Mouse (Mus musculus) embryonic facial prominence, embryonic 13.5 days (tissue): Measurements from ENCODE around the gene Dnmt3c. TPM values are rescaled to one million over a fixed set of nuclear protein-coding genes. Genes with fewer than 3 reads are reported as not detected.
"Not testable (repeated sequence)": the region's sequence is repeated elsewhere in the genome, so short reads cannot be mapped to it uniquely, and the experiment has no call there.

Experiments
- ATAC-seq: fragments of 200-750 bp; cut with Nextera tagmentation; 2 replicates; pipeline ENCODE4 v1.8.0; 2017; ENCODE audit warnings: low read depth; ENCODE audit not compliant: insufficient number of reproducible peaks, insufficient read depth, low FRiP score, low TSS enrichment
- H3K27ac ChIP-seq: fragments of 300-500 bp; sonication (generic); 2 replicates; pipeline ENCODE4 v1.5.1; 2015; ENCODE audit warnings: moderate library complexity, mild to moderate bottlenecking, inconsistent platforms
- H3K27me3 ChIP-seq: fragments of 300-500 bp; sonication (generic); 2 replicates; pipeline ENCODE4 v1.6.1; 2015; ENCODE audit warnings: mild to moderate bottlenecking, inconsistent platforms
- H3K36me3 ChIP-seq: fragments of 300-500 bp; sonication (generic); 2 replicates; pipeline ENCODE4 v1.6.1; 2015; ENCODE audit warnings: mild to moderate bottlenecking, inconsistent platforms
- H3K4me1 ChIP-seq: fragments of 300-500 bp; sonication (generic); 2 replicates; pipeline ENCODE4 v1.6.1; 2015; ENCODE audit warnings: inconsistent platforms
- H3K4me2 ChIP-seq: fragments of 300-500 bp; sonication (generic); 2 replicates; pipeline ENCODE4 v1.6.1; 2015; ENCODE audit warnings: moderate library complexity, mild to moderate bottlenecking, inconsistent platforms
- H3K4me3 ChIP-seq: fragments of 300-500 bp; sonication (generic); 2 replicates; pipeline ENCODE4 v1.5.1; 2015; ENCODE audit warnings: mild to moderate bottlenecking, inconsistent platforms
- H3K9ac ChIP-seq: fragments of 300-500 bp; sonication (generic); 2 replicates; pipeline ENCODE4 v1.6.1; 2015; ENCODE audit warnings: mild to moderate bottlenecking, inconsistent platforms
- H3K9me3 ChIP-seq: fragments of 300-500 bp; sonication (generic); 2 replicates; pipeline ENCODE4 v1.6.1; 2016; ENCODE audit warnings: inconsistent platforms
- WGBS: fragments of 180-500 bp; shearing (Covaris S2); methylation state at CpG from one replicate; pipeline ENCODE4 v1.1.7; 2015; ENCODE audit warnings: mixed read lengths; 5-methylcytosine and 5-hydroxymethylcytosine counted together
- polyA plus RNA-seq: library from polyadenylated mRNA; unstranded; fragments of >200 nt; fragmentation: Nextera tagmentation; extraction: Ambion mirVana; gene quantifications from 2 replicates; pipeline ENCODE4 v1.2.1, GENCODE M21; 2015

Dnmt3c gene
- polyA plus RNA-seq, 1 experiment from 2014 or later = not detected

DNA sequence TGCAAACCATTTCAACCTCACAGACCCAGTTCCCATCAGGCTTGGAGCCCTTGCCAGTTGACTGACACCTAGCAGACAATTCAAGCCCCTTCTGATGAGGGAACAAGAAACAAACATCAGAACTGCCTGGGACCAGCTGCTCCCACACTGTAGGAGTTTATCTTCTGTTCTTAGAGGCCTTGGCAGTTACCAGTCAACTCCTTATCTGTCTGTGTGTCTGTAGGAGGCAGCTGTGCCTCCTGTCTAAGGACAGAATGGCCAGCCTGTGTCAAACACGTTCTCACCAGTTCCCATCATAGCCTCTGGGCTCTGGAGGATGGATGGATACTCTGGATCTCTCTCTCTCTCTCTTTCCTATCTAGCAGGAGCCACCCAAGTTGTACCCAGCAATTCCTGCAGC, 21.1 kb upstream of the Dnmt3c start:
- not testable (repeated sequence) for H3K9ac ChIP-seq, H3K9me3 ChIP-seq, H3K4me1 ChIP-seq, H3K27me3 ChIP-seq, ATAC-seq, H3K27ac ChIP-seq, H3K4me2 ChIP-seq, H3K4me3 ChIP-seq
- peaks cover 39% of the 10 kb centered on the region for H3K36me3 ChIP-seq
- 64% methylated on average over 1 of the region's 1 CpGs for WGBS

GRCm38 (mm10) chr2:153676944-153677343, 19.5 kb upstream of the Dnmt3c start:
- H3K36me3 ChIP-seq = peaks cover 47% of the 10 kb centered on the region
- H3K9ac ChIP-seq = no peak overlapping the region
- H3K27me3 ChIP-seq = no peaks in the 10 kb centered on the region
- H3K4me1 ChIP-seq = no peaks in the 10 kb centered on the region
- ATAC-seq = no peak
- H3K4me3 ChIP-seq = no peak overlapping the region
- no peak overlapping the region for H3K27ac ChIP-seq
- H3K4me2 ChIP-seq = no peak overlapping the region
- no peaks in the 10 kb centered on the region for H3K9me3 ChIP-seq
- 93% methylated on average over 6 of the region's 6 CpGs for WGBS

- no peaks in the 10 kb centered on the region for H3K9me3 ChIP-seq
- no peak for ATAC-seq
- H3K4me1 ChIP-seq = no peaks in the 10 kb centered on the region
- no peak overlapping the region for H3K4me3 ChIP-seq
- peaks cover 48% of the 10 kb centered on the region for H3K36me3 ChIP-seq
- H3K27me3 ChIP-seq = no peaks in the 10 kb centered on the region
- no peak overlapping the region for H3K4me2 ChIP-seq
- WGBS = 82% methylated on average over 7 of the region's 7 CpGs
- H3K27ac ChIP-seq = no peak overlapping the region
- no peak overlapping the region for H3K9ac ChIP-seq
These were observed 18.9 kb upstream of the Dnmt3c start for GRCm38 (mm10) chr2:153677550-153677949.

DNA sequence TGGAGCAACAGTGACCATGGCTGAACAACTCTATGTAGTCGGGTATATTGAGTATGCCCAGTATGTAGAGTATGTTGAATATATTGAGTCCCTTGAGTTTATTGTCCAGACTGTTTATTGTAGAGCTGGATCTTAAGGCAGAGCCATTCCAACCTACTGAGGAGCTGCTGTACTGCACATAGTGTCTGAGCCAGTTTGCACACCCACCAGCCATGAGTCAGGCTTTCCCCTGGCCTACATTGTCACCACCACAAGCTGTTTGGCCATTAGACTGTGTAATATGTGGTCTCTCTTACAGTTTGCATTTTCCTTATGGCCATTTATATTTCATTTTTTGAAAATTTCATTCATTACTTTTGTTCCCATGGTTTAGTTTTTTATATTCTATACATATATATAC, 16.5 kb upstream of the Dnmt3c start:
- Histone ChIP-seq H3K27me3 (no peaks in the 10 kb centered on the region), H3K27ac (no peak overlapping the region), H3K4me3 (no peak overlapping the region), H3K36me3 (peaks cover 41% of the 10 kb centered on the region), H3K4me1 (no peaks in the 10 kb centered on the region), H3K4me2 (no peak overlapping the region), H3K9ac (no peak overlapping the region), H3K9me3 (no peaks in the 10 kb centered on the region)
- no peak for ATAC-seq
- WGBS = 94% methylated on average over 1 of the region's 1 CpGs

- H3K9me3 ChIP-seq, ATAC-seq, H3K27me3 ChIP-seq, H3K4me3 ChIP-seq, H3K4me1 ChIP-seq, H3K36me3 ChIP-seq, H3K9ac ChIP-seq, H3K4me2 ChIP-seq, H3K27ac ChIP-seq: not testable (repeated sequence)
- 83% methylated on average over 7 of the region's 7 CpGs for WGBS
These were observed 3.0 kb upstream of the Dnmt3c start for GRCm38 (mm10) chr2:153693413-153693812.

DNA sequence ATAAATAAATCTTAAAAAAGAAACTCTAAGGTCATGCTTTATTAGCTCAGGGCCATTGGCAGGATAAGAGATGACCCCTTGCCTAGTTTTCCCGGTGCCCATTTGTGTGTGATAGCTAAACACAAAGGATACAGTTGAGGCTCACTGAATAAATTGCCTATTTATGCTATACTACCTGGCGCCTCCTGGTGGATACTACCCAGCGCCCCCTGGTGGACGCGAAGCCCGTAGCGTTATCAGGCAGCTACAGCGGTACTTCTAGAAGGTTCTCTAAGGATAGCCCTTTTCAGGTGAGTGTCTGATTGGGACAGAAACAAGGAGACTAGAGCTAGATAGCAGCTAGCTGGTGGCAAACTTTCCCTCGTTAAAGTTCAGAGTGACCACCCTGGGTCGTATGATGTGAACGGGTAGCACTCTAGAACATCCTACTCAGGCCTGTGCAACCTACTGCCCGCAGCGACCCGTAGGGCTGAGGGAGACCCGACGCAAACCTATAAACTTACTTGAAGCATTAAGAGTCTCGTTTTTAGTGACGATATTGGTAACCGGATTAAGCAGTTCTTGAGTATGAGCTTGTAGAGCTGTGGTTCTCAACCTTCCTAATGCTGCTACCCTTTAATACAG, 1.9 kb upstream of the Dnmt3c start:
- H3K27me3 ChIP-seq = no peaks in the 10 kb centered on the region
- H3K9ac ChIP-seq = no peak overlapping the region
- WGBS = 68% methylated on average over 19 of the region's 19 CpGs
- no peaks in the 10 kb centered on the region for H3K9me3 ChIP-seq
- ATAC-seq = no peak
- no peak overlapping the region for H3K27ac ChIP-seq
- no peak overlapping the region for H3K4me2 ChIP-seq
- no peaks in the 10 kb centered on the region for H3K4me1 ChIP-seq
- no peak overlapping the region for H3K4me3 ChIP-seq
- no peaks in the 10 kb centered on the region for H3K36me3 ChIP-seq

DNA sequence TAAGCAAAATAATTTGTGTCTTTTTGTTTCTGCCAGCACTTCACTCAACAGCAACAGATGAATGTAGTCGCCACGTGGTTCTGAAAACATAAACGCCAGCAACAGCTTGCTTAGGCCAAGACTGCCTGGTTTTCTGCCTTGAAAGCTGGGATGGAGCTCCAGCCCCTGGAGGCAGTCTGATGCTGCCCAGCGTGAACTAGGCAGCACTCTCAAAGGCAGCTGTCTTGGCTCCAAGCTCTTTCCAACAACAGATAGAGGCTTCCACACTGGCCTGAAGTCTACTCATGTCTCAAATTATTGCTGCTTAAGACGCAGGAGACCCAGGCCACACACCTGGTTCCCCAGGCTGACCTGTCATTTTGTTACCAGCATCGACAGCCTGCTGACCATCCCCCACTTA, 6.9 kb downstream of the Dnmt3c start:
- H3K9ac ChIP-seq = no peak overlapping the region
- H3K27me3 ChIP-seq = no peaks in the 10 kb centered on the region
- H3K9me3 ChIP-seq = no peaks in the 10 kb centered on the region
- H3K4me3 ChIP-seq = no peak overlapping the region
- no peaks in the 10 kb centered on the region for H3K36me3 ChIP-seq
- H3K4me1 ChIP-seq = no peaks in the 10 kb centered on the region
- no peak overlapping the region for H3K4me2 ChIP-seq
- ATAC-seq = no peak
- WGBS = 28% methylated on average over 6 of the region's 6 CpGs
- H3K27ac ChIP-seq = no peak overlapping the region

DNA sequence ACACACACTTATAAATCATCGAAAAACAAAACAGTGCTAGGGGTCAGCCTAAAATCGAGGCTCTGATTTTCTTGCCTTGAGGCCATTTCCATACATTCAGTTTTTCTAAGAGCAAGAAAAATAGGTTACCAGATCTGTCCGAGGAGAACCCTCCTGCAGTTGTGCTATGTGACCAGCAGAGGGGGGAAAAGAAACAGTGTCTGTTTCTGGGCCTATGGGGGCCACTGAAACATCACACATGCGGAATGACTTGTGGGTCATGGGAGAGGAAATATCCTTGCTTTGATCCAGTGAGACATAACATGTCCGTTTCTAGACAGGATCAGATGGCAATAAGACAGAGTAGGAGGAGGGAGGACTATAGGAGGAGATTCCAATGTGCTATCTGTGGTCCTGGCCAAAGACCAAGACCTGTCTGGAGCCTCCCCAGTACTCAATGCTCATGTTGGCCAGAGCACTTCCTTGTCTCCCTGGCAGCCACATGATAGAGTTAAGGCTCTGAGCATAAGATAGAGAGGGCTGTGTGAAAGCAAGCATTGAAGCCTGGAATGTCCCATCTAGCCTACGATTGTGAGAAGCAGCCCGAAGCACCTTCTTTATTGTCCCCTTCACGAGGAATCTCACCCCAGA, 14.4 kb downstream of the Dnmt3c start:
- no peak overlapping the region for H3K4me3 ChIP-seq
- no peak overlapping the region for H3K27ac ChIP-seq
- no peak overlapping the region for H3K9ac ChIP-seq
- H3K4me1 ChIP-seq = peaks cover 11% of the 10 kb centered on the region; the same call in 1 of the 2 replicates
- no peaks in the 10 kb centered on the region for H3K9me3 ChIP-seq
- H3K27me3 ChIP-seq = no peaks in the 10 kb centered on the region
- H3K36me3 ChIP-seq = no peaks in the 10 kb centered on the region
- ATAC-seq = no peak
- H3K4me2 ChIP-seq = no peak overlapping the region
- WGBS = 48% methylated on average over 8 of the region's 8 CpGs

DNA sequence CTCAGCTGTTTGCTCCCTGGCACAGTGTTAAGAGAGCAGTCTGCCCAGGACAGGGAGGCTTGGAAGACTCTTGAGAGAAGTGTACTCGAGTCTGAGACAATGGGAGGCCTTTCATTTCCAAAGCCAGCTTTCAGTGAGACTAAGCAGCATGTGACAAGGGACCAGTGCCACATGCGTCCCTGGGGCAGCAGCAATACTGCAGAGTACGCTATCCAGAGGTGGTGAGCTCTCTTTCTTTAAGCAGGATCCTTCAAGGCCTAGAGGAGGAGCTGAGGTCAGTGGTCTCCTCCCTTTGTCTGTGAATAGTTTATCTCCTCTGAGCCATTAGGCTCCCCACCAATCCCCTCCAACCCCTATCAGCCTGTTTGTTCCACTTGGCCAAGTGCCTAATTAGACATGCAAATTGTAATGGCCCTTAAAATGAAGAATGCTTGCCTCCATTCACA, 16.2 kb downstream of the Dnmt3c start:
- Histone ChIP-seq H3K4me1 (peaks cover 11% of the 10 kb centered on the region; the same call in 1 of the 2 replicates), H3K4me3 (no peak overlapping the region), H3K27me3 (no peaks in the 10 kb centered on the region), H3K4me2 (no peak overlapping the region), H3K9me3 (no peaks in the 10 kb centered on the region), H3K27ac (peak overlapping the region; percentile 40; the same call in 1 of the 2 replicates), H3K9ac (no peak overlapping the region), H3K36me3 (no peaks in the 10 kb centered on the region)
- 30% methylated on average over 3 of the region's 3 CpGs for WGBS
- ATAC-seq = no peak

- Histone ChIP-seq H3K4me2 (no peak overlapping the region), H3K9me3 (no peaks in the 10 kb centered on the region), H3K9ac (no peak overlapping the region), H3K27me3 (no peaks in the 10 kb centered on the region), H3K27ac (peak overlapping the region; percentile 40; the same call in 1 of the 2 replicates), H3K4me3 (no peak overlapping the region), H3K4me1 (peaks cover 11% of the 10 kb centered on the region; the same call in 1 of the 2 replicates), H3K36me3 (no peaks in the 10 kb centered on the region)
- 30% methylated on average over 4 of the region's 4 CpGs for WGBS
- peak; percentile 69 for ATAC-seq
These were observed 16.8 kb downstream of the Dnmt3c start for GRCm38 (mm10) chr2:153713227-153713626.

DNA sequence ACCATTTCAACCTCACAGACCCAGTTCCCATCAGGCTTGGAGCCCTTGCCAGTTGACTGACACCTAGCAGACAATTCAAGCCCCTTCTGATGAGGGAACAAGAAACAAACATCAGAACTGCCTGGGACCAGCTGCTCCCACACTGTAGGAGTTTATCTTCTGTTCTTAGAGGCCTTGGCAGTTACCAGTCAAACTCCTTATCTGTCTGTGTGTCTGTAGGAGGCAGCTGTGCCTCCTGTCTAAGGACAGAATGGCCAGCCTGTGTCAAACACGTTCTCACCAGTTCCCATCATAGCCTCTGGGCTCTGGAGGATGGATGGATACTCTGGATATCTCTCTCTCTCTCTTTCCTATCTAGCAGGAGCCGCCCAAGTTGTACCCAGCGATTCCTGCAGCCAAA, 21.4 kb downstream of the Dnmt3c start:
- 73% methylated on average over 3 of the region's 3 CpGs for WGBS
- not testable (repeated sequence) for H3K4me2 ChIP-seq, H3K27ac ChIP-seq, H3K36me3 ChIP-seq, H3K27me3 ChIP-seq, H3K9me3 ChIP-seq, H3K4me1 ChIP-seq, ATAC-seq, H3K9ac ChIP-seq, H3K4me3 ChIP-seq

DNA sequence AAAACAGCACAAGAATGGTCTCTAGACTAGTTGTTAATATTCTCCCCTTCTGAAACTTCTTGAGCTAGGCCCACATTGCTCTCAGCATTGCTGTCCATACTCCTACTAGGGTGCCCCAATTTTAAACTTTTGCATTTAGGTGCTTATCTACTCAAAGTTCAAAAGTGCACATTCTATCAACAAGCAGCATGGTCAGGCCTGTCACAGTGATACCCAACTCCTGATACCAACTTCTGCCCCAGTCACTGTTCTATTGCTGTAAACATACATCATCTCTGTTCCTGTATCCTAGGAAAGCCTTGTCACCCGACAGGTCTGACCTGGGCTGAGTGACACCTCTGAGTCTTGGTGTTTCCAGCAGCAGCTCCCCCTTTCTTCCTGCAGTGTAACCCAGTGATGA, 26.6 kb downstream of the Dnmt3c start:
- no peak overlapping the region for H3K27ac ChIP-seq
- no peak overlapping the region for H3K9ac ChIP-seq
- no peaks in the 10 kb centered on the region for H3K9me3 ChIP-seq
- H3K4me2 ChIP-seq = no peak overlapping the region
- no peaks in the 10 kb centered on the region for H3K36me3 ChIP-seq
- 79% methylated on average over 1 of the region's 1 CpGs for WGBS
- H3K4me3 ChIP-seq = no peak overlapping the region
- H3K4me1 ChIP-seq = no peaks in the 10 kb centered on the region
- ATAC-seq = no peak
- no peaks in the 10 kb centered on the region for H3K27me3 ChIP-seq
